Mouse (Mus musculus): ENCODE measurements at regions not wholly inside any gene's neighbourhood (a gene's known extent, or its start where the extent isn't known, plus 50 kb on each side); places are given as distances from the start of the nearest gene placed in this dataset.
A peak's percentile ranks its signal among the peaks of the same experiment; 100 is the strongest.

- DNase-seq (ENCODE audit: low spot score in 2 of 2) = no peak
These were observed 59.7 kb upstream of the Abca1 start for GRCm38 (mm10) chr4:53219351-53219750.

- DNase-seq (ENCODE audit: low spot score in 2 of 2) = peak; percentile 28 to 39
These were observed 59.1 kb upstream of the Abca1 start for GRCm38 (mm10) chr4:53218752-53219151.

GRCm38 (mm10) chr4:53218291-53218640, 58.6 kb upstream of the Abca1 start:
- DNase-seq (ENCODE audit: low spot score in 2 of 2) = no peak

GRCm38 (mm10) chr4:53217608-53218290, 58.1 kb upstream of the Abca1 start:
- DNase-seq (ENCODE audit: low spot score in 2 of 2) = peak; percentile 54 to 67

GRCm38 (mm10) chr4:53212541-53212940, 52.8 kb upstream of the Abca1 start:
- DNase-seq (ENCODE audit: low spot score in 2 of 2) = no peak

- DNase-seq (ENCODE audit: low spot score in 2 of 2) = no peak
These were observed 51.0 kb upstream of the Abca1 start for GRCm38 (mm10) chr4:53210685-53211084.
